Mouse (Mus musculus) adrenal gland, postnatal 0 days (tissue): ENCODE results near the gene Lrig1. TPM values are rescaled to one million over a fixed set of nuclear protein-coding genes. Genes with fewer than 3 reads are reported as not detected.

Experiments used
- microRNA-seq: library from miRNA; unstranded; fragments of <30 nt; microRNA quantifications from one replicate; pipeline ENCODE4, GENCODE M21; 2016; ENCODE audit warnings: borderline replicate concordance; ENCODE audit not compliant: insufficient number of aligned reads
- polyA plus RNA-seq: library from polyadenylated mRNA; unstranded; fragments of >200 nt; fragmentation: Nextera tagmentation; extraction: Ambion mirVana; gene quantifications from 2 replicates; pipeline ENCODE4 v1.2.1, GENCODE M21; 2015

Lrig1 gene
- polyA plus RNA-seq: 4.4 and 4.6 TPM in 2 replicates

DNA sequence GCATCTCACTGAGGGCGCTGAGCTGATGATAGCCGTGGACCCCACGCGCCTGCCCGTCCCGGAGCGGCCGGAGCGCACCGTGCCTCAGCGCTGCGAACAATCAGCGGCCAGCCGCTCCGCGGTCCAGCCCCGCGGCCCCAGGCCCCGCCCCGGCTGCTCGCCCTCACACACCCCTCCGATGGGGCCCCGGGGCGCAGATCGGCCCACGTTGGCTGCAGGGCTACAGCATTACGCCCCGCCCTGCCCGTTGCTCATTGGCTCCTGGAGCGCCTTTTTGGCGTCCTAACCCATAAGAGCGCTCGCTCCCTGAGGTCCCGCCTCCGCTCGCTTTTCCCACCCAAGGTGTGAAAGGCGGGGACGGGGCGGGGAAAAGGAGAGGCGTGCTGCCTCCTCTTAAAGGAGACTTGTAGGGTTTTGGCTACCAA is at the start of gene Lrig1:
TSS of gene Lrig1 (minus strand) at position 92 of the 425 bp plus-strand sequence.

Small RNA genes lying within 50 kb of the gene (microRNA-seq; reads per million reads assigned to microRNA genes)
- not detected for gene Mir7041

Other genes with a start within 250 kb of the Lrig1 start
- 8.1 and 12.7 TPM in 2 replicates for gene Slc25a26, start 199.8 kb downstream of the Lrig1 start, polyA plus RNA-seq